Mouse (Mus musculus) erythroblast, embryonic 14.5 days (primary cell): ENCODE data around the gene Rbm46. TPM values are rescaled to one million over a fixed set of nuclear protein-coding genes. Genes with fewer than 3 reads are reported as not detected.

Experiments used
- H3K27me3 ChIP-seq: 2 replicates; pipeline ENCODE4 v1.6.1; 2012; ENCODE audit warnings: inconsistent platforms; ENCODE audit not compliant: control insufficient read depth
- H3K36me3 ChIP-seq: 2 replicates; pipeline ENCODE4 v1.6.1; 2012; ENCODE audit warnings: mild to moderate bottlenecking, inconsistent platforms; ENCODE audit not compliant: control insufficient read depth
- H3K4me1 ChIP-seq: 2 replicates; pipeline ENCODE4 v1.6.1; 2012; ENCODE audit warnings: inconsistent platforms; ENCODE audit not compliant: control insufficient read depth
- H3K4me3 ChIP-seq: replicated peaks from 2 replicates; pipeline ENCODE3; 2012; ENCODE audit warnings: moderate library complexity, mild to moderate bottlenecking, inconsistent platforms
- H3K9me3 ChIP-seq: 2 replicates; pipeline ENCODE4 v1.6.1; 2012; ENCODE audit warnings: low read length, inconsistent platforms, mixed read lengths; ENCODE audit not compliant: control insufficient read depth
- GATA1 ChIP-seq: IDR thresholded peaks from 2 replicates; pipeline ENCODE4 v1.6.1; 2012; ENCODE audit warnings: low read length, inconsistent platforms, mixed read lengths
- TAL1 ChIP-seq: IDR thresholded peaks from 3 replicates; pipeline ENCODE4 v1.6.1; 2012; ENCODE audit warnings: low read length, inconsistent platforms, mixed read lengths
- polyA plus RNA-seq: library from polyadenylated mRNA; stranded (reverse); fragments of >175 nt; gene quantifications from 2 replicates; pipeline ENCODE4 v1.2.3, GENCODE M21; 2012

The Rbm46 gene
- polyA plus RNA-seq, 1 experiment, result not detected

DNA sequence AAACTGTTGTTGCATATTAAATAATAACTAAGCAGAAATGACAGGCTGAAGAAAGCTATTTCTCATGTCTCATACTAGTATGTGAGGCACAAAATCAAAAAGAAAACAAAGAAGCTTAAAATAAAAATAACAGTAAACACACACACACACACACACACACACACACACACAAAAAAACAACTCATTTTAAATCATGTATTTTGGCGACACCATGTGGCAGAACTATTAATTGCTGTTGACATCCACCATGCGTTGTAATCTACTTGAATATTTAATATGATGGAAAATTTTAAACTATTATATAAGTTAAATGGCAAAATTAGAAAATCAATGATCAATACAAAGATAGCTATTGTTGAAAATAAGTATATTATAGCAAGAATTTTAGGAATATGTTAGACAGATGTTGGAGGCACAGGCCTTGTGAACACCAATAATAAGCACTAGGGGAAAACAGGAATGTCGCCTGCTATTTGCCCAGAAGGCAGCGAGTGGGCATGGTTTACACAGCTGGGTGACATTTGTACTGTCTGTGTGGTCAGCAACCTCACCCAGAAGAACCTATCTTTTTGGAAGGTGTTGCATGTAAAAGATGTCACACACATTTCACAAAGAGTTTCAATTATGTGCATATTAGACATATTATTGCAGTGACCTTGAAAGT, 18.7 kb downstream of the Rbm46 start:
- Histone ChIP-seq H3K4me1 (no peaks in the 10 kb centered on the region), H3K36me3 (no peaks in the 10 kb centered on the region), H3K4me3 (no peak overlapping the region), H3K9me3 (no peaks in the 10 kb centered on the region), H3K27me3 (no peaks in the 10 kb centered on the region)
- TF ChIP-seq GATA1 (no peak), TAL1 (no peak)

DNA sequence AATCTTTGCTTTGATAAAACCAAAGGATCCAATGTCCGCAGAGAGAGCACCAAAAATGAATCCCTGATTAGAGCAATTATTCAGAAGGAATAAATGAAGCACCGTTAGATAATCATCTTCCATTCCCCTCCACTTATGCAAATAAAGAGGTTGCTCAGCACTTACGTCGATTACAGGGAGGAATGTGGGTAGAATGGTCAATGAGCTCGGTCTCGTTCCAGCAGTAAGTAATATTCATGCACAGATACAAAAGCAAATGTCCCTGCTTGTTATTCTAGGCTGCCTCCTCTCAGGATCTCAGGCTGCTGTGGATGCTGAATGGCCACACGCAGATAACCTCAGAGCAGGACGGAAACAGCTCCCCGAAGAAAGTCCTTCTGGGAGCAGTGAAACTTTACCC, 51.1 kb downstream of the Rbm46 start:
- no peaks in the 10 kb centered on the region for H3K9me3 ChIP-seq
- H3K4me3 ChIP-seq, result no peak overlapping the region
- no peaks in the 10 kb centered on the region for H3K27me3 ChIP-seq
- no peaks in the 10 kb centered on the region for H3K36me3 ChIP-seq
- TF ChIP-seq GATA1 (no peak), TAL1 (no peak)
- H3K4me1 ChIP-seq, result no peaks in the 10 kb centered on the region

DNA sequence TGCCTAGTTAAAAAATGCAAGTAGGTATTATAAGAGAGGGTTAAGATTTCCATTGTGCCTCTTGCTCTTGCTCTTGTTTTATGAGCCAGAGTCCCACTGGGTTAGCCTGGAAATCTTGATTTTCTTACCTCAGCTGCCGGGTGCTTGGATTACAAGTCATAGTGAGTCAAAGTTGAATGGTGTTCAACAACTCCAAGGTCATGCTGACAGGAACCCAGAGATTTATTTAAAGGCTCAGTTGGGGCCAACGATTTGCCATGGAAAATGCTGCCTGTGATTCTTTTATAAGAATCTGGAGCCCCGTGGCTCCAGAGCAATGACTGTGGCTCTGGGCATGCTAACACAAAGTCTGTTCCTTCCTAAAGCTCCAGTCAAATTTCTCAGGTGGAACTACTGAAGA, 64.4 kb downstream of the Rbm46 start:
- Histone ChIP-seq H3K4me1 (no peaks in the 10 kb centered on the region), H3K4me3 (no peak overlapping the region), H3K9me3 (no peaks in the 10 kb centered on the region), H3K27me3 (no peaks in the 10 kb centered on the region), H3K36me3 (no peaks in the 10 kb centered on the region)
- TF ChIP-seq GATA1 (no peak), TAL1 (no peak)

DNA sequence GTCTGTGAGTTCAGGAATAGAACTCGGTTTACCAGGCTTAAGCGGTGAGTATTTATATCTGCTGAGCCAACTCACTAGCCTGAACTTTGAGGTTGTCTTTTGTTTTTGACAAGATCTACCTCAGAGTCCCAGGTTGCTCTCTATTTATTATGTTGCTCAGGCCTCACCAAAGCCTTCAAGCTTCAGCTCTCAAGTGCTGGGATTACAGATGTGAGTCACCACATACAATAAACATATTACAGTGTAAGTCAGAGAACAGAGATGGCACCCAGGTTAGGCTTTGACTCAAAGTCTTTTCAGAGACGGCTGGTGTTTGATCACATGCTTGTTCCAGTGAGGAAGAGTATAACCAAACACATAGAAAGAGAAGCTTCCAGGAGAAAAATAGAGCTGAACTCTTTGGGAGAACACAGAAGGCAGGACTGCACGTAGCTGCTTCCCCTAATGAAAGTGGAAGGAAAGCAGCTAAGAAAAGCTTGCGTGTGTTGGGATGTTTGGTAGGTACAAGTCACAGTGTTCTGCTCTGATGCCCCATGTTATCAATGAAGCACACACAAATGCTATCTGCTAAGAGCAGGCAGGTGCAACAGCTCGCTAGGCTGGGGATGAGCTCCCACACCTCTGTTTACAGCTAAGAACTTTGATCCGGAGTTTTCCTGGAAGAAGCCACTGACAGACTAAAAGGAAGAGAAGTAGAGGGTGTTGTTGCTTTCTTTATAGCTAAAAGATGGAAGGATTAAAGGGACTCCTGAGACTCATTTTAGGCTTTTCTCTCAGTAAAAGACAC, 65.8 kb downstream of the Rbm46 start:
- Histone ChIP-seq H3K4me1 (no peaks in the 10 kb centered on the region), H3K27me3 (no peaks in the 10 kb centered on the region), H3K4me3 (no peak overlapping the region), H3K9me3 (no peaks in the 10 kb centered on the region), H3K36me3 (no peaks in the 10 kb centered on the region)
- no peak for TF ChIP-seq TAL1
- no peak for TF ChIP-seq GATA1

DNA sequence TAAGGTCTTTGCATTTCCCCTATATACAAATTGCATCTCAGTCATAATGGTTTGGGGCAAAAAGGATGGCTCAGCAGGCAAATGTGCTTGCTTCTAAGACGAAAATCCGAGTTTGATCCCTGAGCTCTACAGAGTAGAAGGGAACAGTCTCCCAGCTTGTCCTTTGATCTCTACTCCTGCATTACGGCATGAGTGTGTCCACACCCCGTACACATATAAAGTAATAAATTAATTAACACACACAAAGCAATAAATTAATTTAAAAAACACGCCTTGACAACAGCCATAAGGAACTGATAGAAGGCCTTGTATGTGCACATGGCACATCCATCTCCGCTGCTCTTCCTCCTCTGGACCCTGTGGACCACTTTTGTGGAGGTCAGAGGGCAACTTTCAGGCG, 66.5 kb downstream of the Rbm46 start:
- Histone ChIP-seq H3K4me1 (no peaks in the 10 kb centered on the region), H3K4me3 (no peak overlapping the region), H3K36me3 (no peaks in the 10 kb centered on the region), H3K9me3 (no peaks in the 10 kb centered on the region), H3K27me3 (no peaks in the 10 kb centered on the region)
- TF ChIP-seq TAL1, result no peak
- TF ChIP-seq GATA1, result no peak

DNA sequence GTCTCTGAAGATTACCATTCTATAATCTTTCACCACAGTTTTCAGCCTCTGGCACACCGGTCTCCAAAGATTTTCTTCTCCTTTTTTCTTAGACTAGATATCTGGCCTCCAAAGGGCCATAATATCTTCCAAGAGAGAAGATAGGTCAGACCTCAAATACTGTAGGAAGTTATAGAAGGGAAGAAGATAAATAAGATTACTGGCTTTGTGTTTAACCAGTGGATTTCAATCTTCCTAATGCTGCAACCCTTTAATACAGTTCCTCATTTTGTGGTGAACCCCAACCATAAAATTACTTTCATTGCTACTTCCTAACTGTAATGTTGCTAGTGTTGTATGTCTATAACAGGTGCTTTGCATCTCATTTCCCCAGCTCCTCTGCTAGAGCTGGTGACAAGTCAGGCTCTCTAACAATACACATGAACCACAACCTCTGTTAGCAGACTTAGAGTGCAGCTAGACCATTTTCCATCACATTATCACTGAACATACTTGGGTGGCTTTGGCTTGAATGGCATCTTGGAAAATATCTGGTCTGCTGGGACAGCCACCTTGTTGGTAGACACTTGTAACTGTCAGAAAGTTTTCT, 67.9 kb downstream of the Rbm46 start:
- TF ChIP-seq GATA1 (no peak), TAL1 (no peak)
- no peak overlapping the region for H3K4me3 ChIP-seq
- H3K27me3 ChIP-seq, result no peaks in the 10 kb centered on the region
- no peaks in the 10 kb centered on the region for H3K36me3 ChIP-seq
- H3K4me1 ChIP-seq, result no peaks in the 10 kb centered on the region
- H3K9me3 ChIP-seq, result no peaks in the 10 kb centered on the region

DNA sequence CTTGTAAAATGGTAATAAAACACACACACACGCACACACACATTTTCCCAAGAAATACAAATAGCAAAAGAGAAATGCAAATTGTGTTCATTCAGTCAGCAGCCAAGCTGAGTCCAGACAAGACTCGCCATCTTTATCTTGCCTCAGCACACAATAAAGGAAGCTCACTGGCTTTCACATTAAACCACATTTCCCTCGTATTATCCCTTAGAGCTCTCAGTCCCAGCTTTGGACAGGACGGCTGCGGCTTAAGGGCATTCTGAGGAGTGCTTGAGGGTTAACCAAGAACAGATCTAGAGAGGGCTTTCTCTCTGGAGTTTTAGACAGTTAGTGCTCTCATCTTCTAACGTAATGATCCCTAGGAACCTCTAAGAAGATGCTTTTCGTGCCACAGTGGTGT, 71.0 kb downstream of the Rbm46 start:
- Histone ChIP-seq H3K4me1 (no peaks in the 10 kb centered on the region), H3K9me3 (no peaks in the 10 kb centered on the region; the same call in 1 of the 2 replicates), H3K36me3 (no peaks in the 10 kb centered on the region), H3K4me3 (no peak overlapping the region), H3K27me3 (no peaks in the 10 kb centered on the region)
- no peak for TF ChIP-seq GATA1
- TF ChIP-seq TAL1, result no peak

DNA sequence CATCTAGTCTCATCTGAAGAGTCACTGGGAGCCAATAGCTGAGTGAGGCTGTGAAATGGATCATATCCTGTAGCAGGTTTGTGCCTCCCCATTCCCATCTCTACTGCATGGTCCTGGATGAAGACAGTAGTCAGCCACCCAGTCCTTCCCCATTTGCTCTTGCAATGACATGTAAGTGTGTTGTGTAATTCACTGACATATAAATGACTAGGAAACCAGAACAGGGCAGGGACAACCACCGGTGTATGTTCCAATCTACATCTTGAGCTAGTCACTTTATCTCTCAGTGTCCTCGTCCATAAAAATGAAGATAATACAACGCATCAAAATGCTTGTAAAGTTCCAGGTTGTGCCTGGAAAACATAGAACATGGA, 75.8 kb downstream of the Rbm46 start:
- Histone ChIP-seq H3K27me3 (no peaks in the 10 kb centered on the region), H3K4me1 (no peaks in the 10 kb centered on the region), H3K4me3 (no peak overlapping the region), H3K36me3 (no peaks in the 10 kb centered on the region), H3K9me3 (no peaks in the 10 kb centered on the region; the same call in 1 of the 2 replicates)
- TF ChIP-seq TAL1, result no peak
- TF ChIP-seq GATA1, result no peak

DNA sequence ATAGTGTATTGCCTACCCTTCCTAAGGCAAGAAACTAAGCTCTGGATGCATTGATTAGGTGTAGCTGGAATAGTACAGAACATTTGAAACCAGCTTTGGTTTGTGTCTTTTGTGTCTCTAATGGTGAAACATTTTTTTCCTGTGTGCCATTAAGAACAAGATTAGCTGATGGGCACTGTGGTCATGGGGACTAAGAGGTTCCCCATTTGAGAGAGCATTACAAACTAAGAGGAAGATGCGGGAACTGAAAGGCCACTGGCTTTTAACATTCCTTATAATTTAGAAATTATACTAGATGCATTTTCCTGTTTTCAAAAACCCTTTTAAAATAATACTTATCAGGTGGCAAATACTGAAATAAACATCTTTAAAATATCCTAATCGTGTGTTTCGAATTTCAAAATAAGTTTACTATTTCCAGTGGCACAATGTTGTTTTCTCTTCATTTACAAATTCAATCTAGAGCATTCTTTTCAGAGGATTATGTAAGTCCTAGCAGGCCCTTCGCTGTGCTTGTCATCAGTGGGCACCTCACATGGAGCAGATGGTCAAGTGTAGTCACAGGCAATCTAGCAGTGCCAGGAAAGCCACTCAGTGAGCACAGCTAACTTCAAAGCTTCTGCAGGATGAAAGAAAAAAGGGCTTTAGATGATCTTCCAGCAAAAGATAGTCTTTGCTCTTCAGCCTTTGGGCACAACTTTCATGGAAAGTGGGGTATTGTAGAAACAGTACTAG, 76.4 kb downstream of the Rbm46 start:
- Histone ChIP-seq H3K9me3 (no peaks in the 10 kb centered on the region; the same call in 1 of the 2 replicates), H3K4me1 (no peaks in the 10 kb centered on the region), H3K36me3 (no peaks in the 10 kb centered on the region), H3K4me3 (no peak overlapping the region), H3K27me3 (no peaks in the 10 kb centered on the region)
- no peak for TF ChIP-seq GATA1
- no peak for TF ChIP-seq TAL1
